Mouse (Mus musculus): ENCODE results near the gene Gm42906.

- TF ChIP-seq GATA1 (IDR thresholded peaks at IDR 0.05; ENCODE audit: low read length) (no peak), TAL1 (IDR thresholded peaks at IDR 0.05; ENCODE audit: low read length) (no peak)
Measured at GRCm38 (mm10) chr5:151379210-151379609, 48.8 kb downstream of the Gm42906 start.
